Mouse (Mus musculus) heart, adult 11 months (tissue): ENCODE results near the gene Tmem43.

Source experiments
- DNase-seq: peaks from one replicate; pipeline ENCODE4 v3.0.0; 2022

Gene Tmem43

GRCm38 (mm10) chr6:91536047-91536765, 62.7 kb downstream of the Tmem43 start:
- DNase-seq, result no peak
